Mouse (Mus musculus): Measurements from ENCODE around the gene Plpp1. TPM values are rescaled to one million over a fixed set of nuclear protein-coding genes. Genes with fewer than 3 reads are reported as not detected.
A peak's percentile ranks its signal among the peaks of the same experiment; 100 is the strongest.

Plpp1 gene
- polyA plus RNA-seq, 1 experiment from 2014 or later, result 120 TPM

DNA sequence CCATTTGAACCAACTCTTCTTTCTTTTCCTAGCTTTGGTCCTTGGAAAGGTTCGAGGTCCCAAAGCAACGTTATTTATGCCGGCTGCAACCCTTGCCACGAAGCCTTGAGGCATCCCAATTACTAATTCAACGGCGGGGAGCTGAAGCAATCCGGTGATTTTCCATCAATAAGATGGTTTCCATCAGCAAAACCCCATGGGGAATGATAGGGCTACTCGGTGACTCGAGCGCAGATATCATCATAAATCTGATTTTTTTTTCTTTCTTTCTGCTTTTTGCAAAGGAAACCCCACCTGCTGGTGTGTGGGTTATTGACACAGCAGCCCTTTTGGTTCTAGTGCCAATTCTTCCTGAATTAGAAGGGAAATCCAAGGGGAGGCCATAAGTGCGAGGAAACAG is 28.3 kb upstream of the Plpp1 start:
- no peak overlapping the region for H3K4me2 ChIP-seq (replicated peaks; ENCODE audit: low read depth, low read length)
- H3K9me3 ChIP-seq (ENCODE audit: low read length), result peaks cover 8% of the 10 kb centered on the region
- H3K27ac ChIP-seq (ENCODE audit: low read length), result no peak overlapping the region
- ATAC-seq (ENCODE audit: low FRiP score, low TSS enrichment), result no peak
- peaks cover 17% of the 10 kb centered on the region; the same call in 1 of the 2 replicates for H3K4me1 ChIP-seq (ENCODE audit: insufficient read depth, low read length)
- H3K9ac ChIP-seq (replicated peaks; ENCODE audit: low read length), result no peak overlapping the region
- H3K27me3 ChIP-seq (ENCODE audit: insufficient read depth, low read length), result no peaks in the 10 kb centered on the region
- H3K36me3 ChIP-seq (ENCODE audit: insufficient read depth, low read length), result no peaks in the 10 kb centered on the region; the same call in 1 of the 2 replicates
- 60% methylated on average over 11 of the region's 11 CpGs for WGBS
- H3K4me3 ChIP-seq (ENCODE audit: low read length), result no peak overlapping the region

DNA sequence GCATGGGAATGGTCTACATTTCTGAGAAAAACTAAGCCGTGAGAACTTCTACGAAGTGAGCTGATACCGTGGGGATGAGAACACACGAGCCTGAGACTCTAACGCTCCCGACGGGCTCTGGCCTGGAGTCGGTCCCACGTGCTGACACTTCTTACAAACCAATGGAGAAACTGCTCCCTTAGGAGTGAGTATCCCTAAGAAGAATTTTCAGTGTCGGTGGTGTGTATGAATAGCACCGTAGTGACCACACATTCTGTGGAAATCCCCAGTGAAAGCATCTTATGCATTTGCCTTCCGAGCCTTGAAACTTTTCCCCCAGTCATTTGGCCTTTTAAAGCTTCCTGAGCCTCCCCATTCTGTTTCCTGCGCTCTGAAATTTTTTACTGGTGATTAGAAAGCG is 27.7 kb upstream of the Plpp1 start:
- Histone ChIP-seq H3K27ac (ENCODE audit: low read length) (peak overlapping the region; percentile 43; the same call in 1 of the 2 replicates), H3K4me2 (replicated peaks; ENCODE audit: low read depth, low read length) (no peak overlapping the region), H3K9me3 (ENCODE audit: low read length) (peaks cover 2% of the 10 kb centered on the region), H3K27me3 (ENCODE audit: insufficient read depth, low read length) (no peaks in the 10 kb centered on the region), H3K4me1 (ENCODE audit: insufficient read depth, low read length) (peaks cover 17% of the 10 kb centered on the region; the same call in 1 of the 2 replicates), H3K36me3 (ENCODE audit: insufficient read depth, low read length) (no peaks in the 10 kb centered on the region), H3K9ac (replicated peaks; ENCODE audit: low read length) (no peak overlapping the region), H3K4me3 (ENCODE audit: low read length) (no peak overlapping the region)
- 77% methylated on average over 14 of the region's 14 CpGs for WGBS
- no peak for ATAC-seq (ENCODE audit: low FRiP score, low TSS enrichment)

DNA sequence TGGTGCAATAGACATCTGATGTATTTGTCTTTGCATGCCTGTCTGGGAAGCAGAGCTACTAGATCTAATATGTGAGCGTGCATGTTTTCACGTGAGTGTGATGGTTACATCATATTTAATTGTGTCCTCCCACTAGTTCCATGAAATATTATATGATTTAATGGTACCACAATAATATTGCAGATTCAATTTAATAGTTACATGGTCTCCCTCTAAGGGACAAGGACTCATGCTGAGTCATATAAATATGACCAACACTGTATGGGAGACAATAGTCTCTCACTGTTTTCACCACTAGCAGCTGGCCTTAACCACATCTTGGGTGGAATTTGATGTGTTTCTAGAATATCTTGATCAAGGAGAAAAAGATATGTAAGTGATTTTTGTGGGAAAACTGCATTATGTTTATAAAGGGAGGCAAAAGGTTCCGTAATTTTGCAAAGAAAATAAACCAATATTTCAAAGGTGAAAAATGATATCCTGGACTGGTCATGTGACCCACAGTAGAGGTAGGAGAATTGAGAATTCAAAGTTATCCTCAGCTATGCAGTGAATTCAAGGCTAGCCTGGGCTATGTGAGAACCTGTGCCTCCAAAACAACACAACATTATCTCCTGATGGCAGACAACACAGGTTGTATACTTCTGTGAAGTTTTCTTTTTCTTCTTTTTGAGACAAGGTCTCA is 26.5 kb upstream of the Plpp1 start:
- WGBS, result 90% methylated on average over 3 of the region's 3 CpGs

DNA sequence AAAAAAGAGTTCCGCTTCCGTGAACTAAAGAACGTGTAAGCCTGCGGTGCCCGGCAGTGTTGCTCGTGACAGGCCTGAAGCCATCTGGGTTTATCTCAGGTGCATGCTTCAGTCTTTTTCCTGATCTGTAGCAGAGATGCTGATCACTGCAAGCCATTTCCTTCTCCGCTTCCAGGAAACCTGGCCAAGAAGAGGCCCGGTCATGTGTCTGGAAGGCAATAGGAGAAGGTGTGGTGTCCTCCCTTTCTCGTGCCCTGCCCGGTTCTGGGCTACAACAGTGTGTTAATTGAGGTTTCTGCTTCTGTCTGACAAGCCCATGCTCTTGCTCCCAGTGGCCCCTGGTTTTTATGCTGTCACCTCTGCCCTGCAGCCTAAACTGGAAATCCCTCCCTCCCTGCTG is 24.7 kb upstream of the Plpp1 start:
- H3K36me3 ChIP-seq (ENCODE audit: insufficient read depth, low read length), result no peaks in the 10 kb centered on the region
- WGBS, result 76% methylated on average over 10 of the region's 10 CpGs
- H3K27ac ChIP-seq (ENCODE audit: low read length), result no peak overlapping the region
- H3K9ac ChIP-seq (replicated peaks; ENCODE audit: low read length), result no peak overlapping the region
- no peak overlapping the region for H3K4me2 ChIP-seq (replicated peaks; ENCODE audit: low read depth, low read length)
- no peaks in the 10 kb centered on the region for H3K27me3 ChIP-seq (ENCODE audit: insufficient read depth, low read length)
- H3K9me3 ChIP-seq (ENCODE audit: low read length), result no peaks in the 10 kb centered on the region
- H3K4me1 ChIP-seq (ENCODE audit: insufficient read depth, low read length), result peaks cover 9% of the 10 kb centered on the region; the same call in 1 of the 2 replicates
- H3K4me3 ChIP-seq (ENCODE audit: low read length), result no peak overlapping the region
- ATAC-seq (ENCODE audit: low FRiP score, low TSS enrichment), result no peak

More for the DNA sequence above, 26.5 kb upstream of the Plpp1 start:
- Histone ChIP-seq H3K4me1 (ENCODE audit: insufficient read depth, low read length) (peaks cover 17% of the 10 kb centered on the region; the same call in 1 of the 2 replicates), H3K4me2 (replicated peaks; ENCODE audit: low read depth, low read length) (no peak overlapping the region), H3K27me3 (ENCODE audit: insufficient read depth, low read length) (no peaks in the 10 kb centered on the region), H3K27ac (ENCODE audit: low read length) (no peak overlapping the region), H3K9me3 (ENCODE audit: low read length) (no peaks in the 10 kb centered on the region), H3K36me3 (ENCODE audit: insufficient read depth, low read length) (no peaks in the 10 kb centered on the region), H3K4me3 (ENCODE audit: low read length) (no peak overlapping the region), H3K9ac (replicated peaks; ENCODE audit: low read length) (no peak overlapping the region)
- ATAC-seq (ENCODE audit: low FRiP score, low TSS enrichment), result no peak

DNA sequence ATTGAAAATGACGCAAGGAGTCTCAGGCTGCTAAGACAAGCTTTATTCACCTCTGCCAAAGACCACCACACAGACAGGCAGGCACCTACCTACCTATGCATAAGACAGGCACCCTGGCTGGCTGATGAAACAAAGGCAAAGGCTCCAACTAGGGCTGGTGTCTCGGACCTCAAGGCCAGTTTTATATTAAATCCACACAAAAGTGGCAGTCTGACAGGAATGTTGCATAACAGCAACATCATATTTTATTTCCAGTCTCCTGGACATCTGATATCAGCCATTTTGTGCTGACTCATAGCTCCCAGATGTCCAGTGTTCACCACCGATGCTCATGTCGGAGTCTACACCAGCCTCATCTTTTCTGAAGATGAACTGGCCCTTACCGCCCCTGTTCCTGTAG is 22.2 kb upstream of the Plpp1 start:
- Histone ChIP-seq H3K4me3 (ENCODE audit: low read length) (no peak overlapping the region), H3K9ac (replicated peaks; ENCODE audit: low read length) (no peak overlapping the region), H3K4me1 (ENCODE audit: insufficient read depth, low read length) (no peaks in the 10 kb centered on the region), H3K36me3 (ENCODE audit: insufficient read depth, low read length) (no peaks in the 10 kb centered on the region), H3K27me3 (ENCODE audit: insufficient read depth, low read length) (no peaks in the 10 kb centered on the region), H3K4me2 (replicated peaks; ENCODE audit: low read depth, low read length) (no peak overlapping the region), H3K27ac (ENCODE audit: low read length) (no peak overlapping the region), H3K9me3 (ENCODE audit: low read length) (no peaks in the 10 kb centered on the region)
- 71% methylated on average over 5 of the region's 5 CpGs for WGBS
- no peak for ATAC-seq (ENCODE audit: low FRiP score, low TSS enrichment)

DNA sequence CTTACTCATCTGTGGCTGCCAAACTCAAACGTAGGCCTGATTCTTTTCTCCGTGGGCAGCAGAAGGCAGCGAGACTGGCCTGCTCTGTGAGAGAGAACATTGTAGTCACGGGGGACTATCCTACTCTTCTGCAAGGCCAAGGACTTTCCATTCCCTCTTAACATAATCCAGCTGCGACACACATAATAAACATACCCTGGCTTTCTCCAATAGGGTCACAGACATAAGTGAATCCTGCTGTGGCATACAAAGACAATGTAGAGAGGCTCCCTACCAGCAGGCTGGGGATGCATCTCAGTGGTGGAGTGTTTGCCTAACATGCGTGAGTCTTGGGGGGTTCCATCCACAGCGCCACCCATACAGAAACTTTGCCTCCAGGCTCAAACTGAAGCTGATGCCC is 15.3 kb upstream of the Plpp1 start:
- Histone ChIP-seq H3K4me1 (ENCODE audit: insufficient read depth, low read length) (no peaks in the 10 kb centered on the region), H3K27ac (ENCODE audit: low read length) (no peak overlapping the region), H3K4me3 (ENCODE audit: low read length) (no peak overlapping the region), H3K9ac (replicated peaks; ENCODE audit: low read length) (no peak overlapping the region), H3K36me3 (ENCODE audit: insufficient read depth, low read length) (no peaks in the 10 kb centered on the region), H3K4me2 (replicated peaks; ENCODE audit: low read depth, low read length) (no peak overlapping the region), H3K9me3 (ENCODE audit: low read length) (no peaks in the 10 kb centered on the region), H3K27me3 (ENCODE audit: insufficient read depth, low read length) (no peaks in the 10 kb centered on the region)
- ATAC-seq (ENCODE audit: low FRiP score, low TSS enrichment), result no peak
- 79% methylated on average over 7 of the region's 7 CpGs for WGBS

DNA sequence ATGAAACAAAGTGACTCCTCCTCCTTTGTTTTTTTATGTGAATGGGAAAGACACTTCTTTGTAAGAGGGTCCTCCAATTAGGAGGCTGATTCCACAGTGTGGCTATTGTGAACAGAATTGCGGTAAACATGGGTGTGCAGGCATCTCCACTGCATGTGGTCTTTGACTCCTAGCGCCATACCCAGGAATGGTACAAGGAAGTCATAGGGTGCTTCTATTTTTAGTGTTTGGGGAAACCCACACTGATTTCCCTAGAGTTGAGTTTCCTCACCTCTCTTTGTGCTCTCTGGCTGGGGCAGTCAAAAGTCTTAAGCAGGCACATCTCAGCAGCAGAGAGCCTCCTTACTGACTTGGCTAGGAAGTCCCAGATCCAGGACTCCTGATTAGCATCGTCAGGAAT is 14.4 kb upstream of the Plpp1 start:
- Histone ChIP-seq H3K9me3 (ENCODE audit: low read length) (no peaks in the 10 kb centered on the region), H3K27ac (ENCODE audit: low read length) (no peak overlapping the region), H3K4me1 (ENCODE audit: insufficient read depth, low read length) (no peaks in the 10 kb centered on the region), H3K27me3 (ENCODE audit: insufficient read depth, low read length) (no peaks in the 10 kb centered on the region), H3K9ac (replicated peaks; ENCODE audit: low read length) (no peak overlapping the region), H3K4me3 (ENCODE audit: low read length) (no peak overlapping the region), H3K4me2 (replicated peaks; ENCODE audit: low read depth, low read length) (no peak overlapping the region), H3K36me3 (ENCODE audit: insufficient read depth, low read length) (no peaks in the 10 kb centered on the region)
- no peak for ATAC-seq (ENCODE audit: low FRiP score, low TSS enrichment)
- WGBS, result 88% methylated on average over 3 of the region's 3 CpGs

DNA sequence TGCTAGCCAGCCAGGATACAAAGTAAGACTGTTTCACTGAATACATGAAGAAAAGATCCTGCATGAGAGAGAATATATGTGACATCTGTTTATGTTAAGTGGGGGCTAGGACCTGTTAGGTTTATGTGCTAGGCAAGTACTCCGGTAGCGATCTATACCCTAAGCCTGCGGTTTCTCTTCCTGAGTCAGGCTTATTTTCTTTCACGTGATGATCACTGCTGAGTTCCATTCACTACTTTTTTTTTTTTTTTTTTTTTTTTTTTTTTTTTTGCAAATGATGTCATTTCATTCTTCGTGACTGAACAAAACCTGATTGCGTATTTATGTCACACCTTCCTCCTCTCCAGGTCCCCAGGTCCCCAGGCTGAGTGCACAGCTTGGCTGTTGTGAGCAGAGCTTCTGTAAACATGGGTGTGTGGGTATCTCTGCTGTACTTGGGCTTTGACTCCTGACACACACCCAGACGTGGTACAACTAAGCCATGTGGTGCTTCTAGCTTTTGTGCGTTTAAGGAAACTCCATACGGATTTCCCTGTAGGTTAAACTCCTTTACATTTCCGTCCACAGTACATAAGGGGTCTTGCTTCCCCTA is 13.6 kb upstream of the Plpp1 start:
- Histone ChIP-seq H3K27ac (ENCODE audit: low read length) (no peak overlapping the region), H3K27me3 (ENCODE audit: insufficient read depth, low read length) (no peaks in the 10 kb centered on the region), H3K9me3 (ENCODE audit: low read length) (no peaks in the 10 kb centered on the region), H3K4me3 (ENCODE audit: low read length) (no peak overlapping the region), H3K4me2 (replicated peaks; ENCODE audit: low read depth, low read length) (no peak overlapping the region), H3K36me3 (ENCODE audit: insufficient read depth, low read length) (no peaks in the 10 kb centered on the region), H3K4me1 (ENCODE audit: insufficient read depth, low read length) (no peaks in the 10 kb centered on the region), H3K9ac (replicated peaks; ENCODE audit: low read length) (no peak overlapping the region)
- ATAC-seq (ENCODE audit: low FRiP score, low TSS enrichment), result no peak
- 84% methylated on average over 10 of the region's 10 CpGs for WGBS

DNA sequence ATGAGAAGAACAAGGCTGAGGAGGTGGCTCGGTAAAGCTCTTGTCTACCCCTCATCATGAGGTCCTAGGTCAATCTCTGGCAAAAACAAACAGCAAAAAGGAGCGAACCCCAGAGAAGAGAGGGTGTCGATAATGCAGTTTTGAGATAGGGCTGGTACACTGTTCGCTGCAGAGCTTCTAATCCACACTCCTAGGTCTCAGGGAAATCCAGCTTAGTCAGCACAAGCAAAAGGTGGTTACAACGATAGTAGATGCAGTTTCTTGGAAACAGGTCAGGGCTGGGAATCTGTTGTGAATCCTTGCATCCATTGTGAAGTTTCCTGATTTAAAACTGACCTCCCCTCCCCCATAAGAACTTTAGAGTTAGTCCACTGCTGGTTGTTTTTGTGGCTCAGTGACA is 9.8 kb upstream of the Plpp1 start:
- no peak overlapping the region for H3K4me2 ChIP-seq (replicated peaks; ENCODE audit: low read depth, low read length)
- H3K9ac ChIP-seq (replicated peaks; ENCODE audit: low read length), result no peak overlapping the region
- no peaks in the 10 kb centered on the region for H3K36me3 ChIP-seq (ENCODE audit: insufficient read depth, low read length)
- no peak overlapping the region for H3K4me3 ChIP-seq (ENCODE audit: low read length)
- ATAC-seq (ENCODE audit: low FRiP score, low TSS enrichment), result no peak
- H3K27me3 ChIP-seq (ENCODE audit: insufficient read depth, low read length), result no peaks in the 10 kb centered on the region
- no peaks in the 10 kb centered on the region for H3K4me1 ChIP-seq (ENCODE audit: insufficient read depth, low read length)
- 66% methylated on average over 5 of the region's 5 CpGs for WGBS
- no peaks in the 10 kb centered on the region for H3K9me3 ChIP-seq (ENCODE audit: low read length)
- no peak overlapping the region for H3K27ac ChIP-seq (ENCODE audit: low read length)

DNA sequence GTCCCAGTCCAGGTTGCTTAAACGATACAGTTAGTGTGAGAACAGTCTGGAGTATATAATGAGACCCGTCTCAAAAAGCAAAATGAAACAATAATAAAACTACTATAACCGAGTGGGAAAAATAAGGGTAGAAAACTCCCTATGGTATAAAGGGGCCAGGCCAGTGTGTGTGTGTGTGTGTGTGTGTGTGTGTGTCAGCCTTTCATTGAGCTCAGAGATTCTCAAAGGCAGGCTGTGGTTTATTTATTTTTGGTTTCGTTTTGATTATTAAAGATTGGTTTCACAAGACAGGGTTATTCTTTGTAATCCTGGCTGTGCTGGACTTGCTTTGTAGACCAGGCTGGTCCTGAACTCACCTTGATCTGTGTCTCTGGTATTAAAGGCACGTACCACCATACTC is 8.7 kb upstream of the Plpp1 start:
- no peaks in the 10 kb centered on the region for H3K36me3 ChIP-seq (ENCODE audit: insufficient read depth, low read length)
- 86% methylated on average over 5 of the region's 5 CpGs for WGBS
- no peak for ATAC-seq (ENCODE audit: low FRiP score, low TSS enrichment)

More for the DNA sequence above, 8.7 kb upstream of the Plpp1 start:
- no peak overlapping the region for H3K27ac ChIP-seq (ENCODE audit: low read length)
- H3K27me3 ChIP-seq (ENCODE audit: insufficient read depth, low read length), result no peaks in the 10 kb centered on the region
- H3K9me3 ChIP-seq (ENCODE audit: low read length), result no peaks in the 10 kb centered on the region
- H3K4me3 ChIP-seq (ENCODE audit: low read length), result no peak overlapping the region
- H3K4me1 ChIP-seq (ENCODE audit: insufficient read depth, low read length), result no peaks in the 10 kb centered on the region
- H3K4me2 ChIP-seq (replicated peaks; ENCODE audit: low read depth, low read length), result no peak overlapping the region
- no peak overlapping the region for H3K9ac ChIP-seq (replicated peaks; ENCODE audit: low read length)

Measured in kidney, embryonic 16.5 days (tissue).